Mouse (Mus musculus): Measurements from ENCODE around the gene Clip4. TPM values are rescaled to one million over a fixed set of nuclear protein-coding genes. Genes with fewer than 3 reads are reported as not detected.
"Not testable (repeated sequence)": the region's sequence is repeated elsewhere in the genome, so short reads cannot be mapped to it uniquely, and the experiment has no call there.

Clip4 gene
- 35.4 and 37.7 TPM in 2 replicates for polyA plus RNA-seq (2015; fragmentation: Nextera tagmentation; extraction: Ambion mirVana)

- H3K9me3 ChIP-seq (replicated peaks); H3K36me3 ChIP-seq; H3K9ac ChIP-seq; H3K27ac ChIP-seq; H3K4me2 ChIP-seq; H3K4me3 ChIP-seq; H3K27me3 ChIP-seq; ATAC-seq (replicated peaks; ENCODE audit: insufficient number of reproducible peaks, insufficient read depth, low FRiP score, low read depth); H3K4me1 ChIP-seq (replicated peaks): not testable (repeated sequence)
- WGBS = 73% methylated on average over 1 of the region's 1 CpGs
These were observed at the start of gene Clip4 for GRCm38 (mm10) chr17:71768173-71768572. Clip4 (plus strand) TSS chr17:71768473.

- peak overlapping the region; percentile 94 for H3K27ac ChIP-seq
These were observed 47.8 kb upstream of the Clip4 start for GRCm38 (mm10) chr17:71720434-71720833.

GRCm38 (mm10) chr17:71721019-71721418, 47.3 kb upstream of the Clip4 start:
- Histone ChIP-seq H3K36me3 (no peaks in the 10 kb centered on the region), H3K9me3 (replicated peaks) (no peaks in the 10 kb centered on the region), H3K27me3 (no peaks in the 10 kb centered on the region), H3K27ac (peak overlapping the region; percentile 94), H3K4me3 (no peak overlapping the region), H3K4me2 (no peak overlapping the region), H3K9ac (no peak overlapping the region), H3K4me1 (replicated peaks) (peaks cover 20% of the 10 kb centered on the region)
- WGBS = 28% methylated on average over 3 of the region's 3 CpGs
- peak; percentile 88 for ATAC-seq (replicated peaks; ENCODE audit: insufficient number of reproducible peaks, insufficient read depth, low FRiP score, low read depth)

More at GRCm38 (mm10) chr17:71720434-71720833, 47.8 kb upstream of the Clip4 start:
- Histone ChIP-seq H3K36me3 (no peaks in the 10 kb centered on the region), H3K27me3 (no peaks in the 10 kb centered on the region), H3K4me3 (no peak overlapping the region), H3K9ac (no peak overlapping the region), H3K9me3 (replicated peaks) (no peaks in the 10 kb centered on the region), H3K4me1 (replicated peaks) (peaks cover 20% of the 10 kb centered on the region), H3K4me2 (no peak overlapping the region)
- no peak for ATAC-seq (replicated peaks; ENCODE audit: insufficient number of reproducible peaks, insufficient read depth, low FRiP score, low read depth)

DNA sequence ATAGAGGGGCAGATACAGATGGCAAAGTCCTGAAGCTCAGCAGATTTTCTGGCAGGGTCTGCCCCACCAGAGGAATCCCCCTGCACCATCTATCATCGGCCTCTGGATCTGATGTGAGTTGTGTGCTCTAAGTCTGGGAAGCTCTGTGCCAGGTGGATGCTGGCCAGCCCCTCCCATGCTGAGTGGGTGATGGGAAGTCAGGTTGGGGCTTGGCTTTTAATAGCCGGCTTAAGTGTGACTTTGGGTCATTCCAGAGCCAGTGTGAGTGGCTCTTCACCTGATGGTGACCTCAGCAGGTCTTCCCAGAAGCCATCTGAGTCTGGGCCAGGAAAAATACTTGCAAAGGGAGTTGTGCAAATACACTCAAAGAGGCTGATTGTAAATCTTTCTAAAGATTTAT, 37.6 kb upstream of the Clip4 start:
- H3K36me3 ChIP-seq = no peaks in the 10 kb centered on the region
- H3K9ac ChIP-seq = no peak overlapping the region
- 37% methylated on average over 2 of the region's 2 CpGs for WGBS
- 0 out of 2 replicates have a peak, but pooled peaks have one; percentile 8 for ATAC-seq (replicated peaks; ENCODE audit: insufficient number of reproducible peaks, insufficient read depth, low FRiP score, low read depth)
- no peaks in the 10 kb centered on the region for H3K27me3 ChIP-seq
- H3K4me3 ChIP-seq = no peak overlapping the region
- peaks cover 9% of the 10 kb centered on the region for H3K4me1 ChIP-seq (replicated peaks)
- H3K27ac ChIP-seq = no peak overlapping the region
- H3K4me2 ChIP-seq = no peak overlapping the region
- no peaks in the 10 kb centered on the region for H3K9me3 ChIP-seq (replicated peaks)

- Histone ChIP-seq H3K27ac (no peak overlapping the region), H3K9ac (no peak overlapping the region), H3K4me1 (replicated peaks) (peaks cover 8% of the 10 kb centered on the region), H3K9me3 (replicated peaks) (no peaks in the 10 kb centered on the region), H3K4me3 (no peak overlapping the region), H3K27me3 (no peaks in the 10 kb centered on the region), H3K4me2 (no peak overlapping the region), H3K36me3 (no peaks in the 10 kb centered on the region)
- ATAC-seq (replicated peaks; ENCODE audit: insufficient number of reproducible peaks, insufficient read depth, low FRiP score, low read depth) = no peak
- WGBS = 51% methylated on average over 3 of the region's 3 CpGs
These were observed 31.8 kb upstream of the Clip4 start for GRCm38 (mm10) chr17:71736442-71736841.

GRCm38 (mm10) chr17:71742156-71742555, 26.1 kb upstream of the Clip4 start:
- Histone ChIP-seq H3K36me3 (no peaks in the 10 kb centered on the region), H3K4me3 (no peak overlapping the region), H3K4me2 (no peak overlapping the region), H3K9me3 (replicated peaks) (no peaks in the 10 kb centered on the region), H3K9ac (no peak overlapping the region), H3K4me1 (replicated peaks) (peaks cover 6% of the 10 kb centered on the region; the same call in 1 of the 2 replicates), H3K27me3 (no peaks in the 10 kb centered on the region), H3K27ac (no peak overlapping the region)
- ATAC-seq (replicated peaks; ENCODE audit: insufficient number of reproducible peaks, insufficient read depth, low FRiP score, low read depth) = no peak
- WGBS = 79% methylated on average over 3 of the region's 3 CpGs

GRCm38 (mm10) chr17:71742935-71743334, 25.3 kb upstream of the Clip4 start:
- Histone ChIP-seq H3K9ac (no peak overlapping the region), H3K4me3 (no peak overlapping the region), H3K27me3 (no peaks in the 10 kb centered on the region), H3K36me3 (no peaks in the 10 kb centered on the region), H3K9me3 (replicated peaks) (no peaks in the 10 kb centered on the region), H3K27ac (no peak overlapping the region), H3K4me1 (replicated peaks) (peaks cover 6% of the 10 kb centered on the region; the same call in 1 of the 2 replicates), H3K4me2 (no peak overlapping the region)
- ATAC-seq (replicated peaks; ENCODE audit: insufficient number of reproducible peaks, insufficient read depth, low FRiP score, low read depth) = no peak
- 31% methylated on average over 5 of the region's 5 CpGs for WGBS

DNA sequence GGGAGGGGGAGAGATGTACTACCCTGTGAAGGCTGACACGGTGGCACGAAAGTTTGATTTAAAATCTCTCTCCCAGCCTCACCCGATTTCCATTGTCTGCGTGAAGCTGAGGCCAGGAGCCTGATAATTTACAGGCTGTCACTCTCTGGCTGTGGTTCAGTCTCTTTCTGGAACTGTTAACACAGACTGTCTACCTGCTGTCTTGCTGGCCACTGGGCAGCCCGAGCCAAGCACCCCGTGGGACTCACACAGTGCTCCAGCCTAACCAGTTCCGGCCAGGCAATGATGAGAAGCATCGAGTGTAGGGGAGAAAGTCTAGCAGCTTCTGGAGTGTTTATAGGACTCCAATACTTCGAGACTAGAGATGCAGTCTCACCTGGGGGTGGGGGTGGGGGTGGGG, 22.2 kb upstream of the Clip4 start:
- Histone ChIP-seq H3K9ac (no peak overlapping the region), H3K36me3 (no peaks in the 10 kb centered on the region), H3K4me1 (replicated peaks) (peaks cover 8% of the 10 kb centered on the region; the same call in 1 of the 2 replicates), H3K27ac (no peak overlapping the region), H3K27me3 (no peaks in the 10 kb centered on the region), H3K4me3 (no peak overlapping the region), H3K9me3 (replicated peaks) (no peaks in the 10 kb centered on the region), H3K4me2 (no peak overlapping the region)
- ATAC-seq (replicated peaks; ENCODE audit: insufficient number of reproducible peaks, insufficient read depth, low FRiP score, low read depth) = no peak
- 80% methylated on average over 9 of the region's 9 CpGs for WGBS

GRCm38 (mm10) chr17:71747561-71747960, 20.7 kb upstream of the Clip4 start:
- H3K9ac ChIP-seq = no peak overlapping the region
- ATAC-seq (replicated peaks; ENCODE audit: insufficient number of reproducible peaks, insufficient read depth, low FRiP score, low read depth) = no peak
- H3K9me3 ChIP-seq (replicated peaks) = no peaks in the 10 kb centered on the region
- no peak overlapping the region for H3K4me3 ChIP-seq
- peaks cover 8% of the 10 kb centered on the region; the same call in 1 of the 2 replicates for H3K4me1 ChIP-seq (replicated peaks)
- H3K36me3 ChIP-seq = no peaks in the 10 kb centered on the region
- no peak overlapping the region for H3K27ac ChIP-seq
- no peaks in the 10 kb centered on the region for H3K27me3 ChIP-seq
- WGBS = 71% methylated on average over 8 of the region's 8 CpGs
- no peak overlapping the region for H3K4me2 ChIP-seq

DNA sequence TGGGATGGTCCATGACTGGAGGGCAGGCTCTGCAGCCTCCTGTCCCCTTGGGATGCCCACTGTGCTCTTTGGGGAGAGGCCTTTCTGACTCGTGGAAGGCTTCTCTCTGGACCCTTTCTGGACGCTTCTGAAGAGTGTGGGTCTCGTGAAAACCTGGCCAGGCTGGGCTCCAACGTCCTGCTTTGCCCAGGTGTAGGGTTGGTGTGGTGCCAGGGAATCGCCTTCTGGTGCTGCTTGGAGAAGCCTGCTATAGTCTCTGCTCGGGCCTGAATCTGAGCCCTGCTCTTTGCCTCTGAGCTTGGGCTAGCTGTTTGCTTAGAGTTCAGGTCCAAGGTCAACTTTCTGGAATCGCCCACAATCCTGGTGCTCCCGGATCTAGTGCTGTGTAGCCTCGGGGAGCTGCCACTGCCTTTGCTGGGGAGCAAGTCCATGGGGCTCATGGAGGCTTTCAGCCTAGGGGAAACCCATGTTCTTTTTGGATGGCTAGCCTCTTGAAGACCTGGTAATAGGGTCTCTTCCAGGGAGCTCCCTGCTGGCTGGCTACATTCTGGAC, 18.6 kb upstream of the Clip4 start:
- H3K9ac ChIP-seq = no peak overlapping the region
- no peak overlapping the region for H3K27ac ChIP-seq
- no peaks in the 10 kb centered on the region for H3K36me3 ChIP-seq
- no peak for ATAC-seq (replicated peaks; ENCODE audit: insufficient number of reproducible peaks, insufficient read depth, low FRiP score, low read depth)
- WGBS = 79% methylated on average over 9 of the region's 9 CpGs
- H3K4me2 ChIP-seq = no peak overlapping the region
- H3K27me3 ChIP-seq = no peaks in the 10 kb centered on the region
- no peak overlapping the region for H3K4me3 ChIP-seq
- H3K4me1 ChIP-seq (replicated peaks) = peaks cover 2% of the 10 kb centered on the region; the same call in 1 of the 2 replicates
- H3K9me3 ChIP-seq (replicated peaks) = no peaks in the 10 kb centered on the region

DNA sequence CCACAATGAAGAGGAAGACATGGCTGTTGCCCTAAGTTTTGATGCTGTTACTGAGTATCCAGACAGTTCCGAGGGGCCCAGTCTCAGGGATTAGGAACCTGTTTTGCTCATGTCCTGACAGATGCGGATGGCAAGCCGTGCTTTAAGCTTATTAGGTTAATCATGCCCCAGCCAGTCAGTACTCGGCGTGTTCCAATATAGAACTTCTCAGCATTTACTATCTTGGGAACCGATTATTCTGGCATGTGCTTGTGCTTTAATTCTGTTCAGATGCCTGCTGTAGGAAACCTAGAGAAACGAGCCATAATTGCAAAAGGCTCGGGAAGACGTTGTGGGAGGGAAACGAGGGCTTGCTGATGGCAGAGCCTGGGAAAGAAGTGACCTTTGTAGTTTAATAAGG, 15.4 kb upstream of the Clip4 start, which contains the start of gene Pcare:
TSS of gene Pcare (minus strand) at position 64 of the 400 bp plus-strand sequence.
- peaks cover 2% of the 10 kb centered on the region; the same call in 1 of the 2 replicates for H3K4me1 ChIP-seq (replicated peaks)
- H3K27me3 ChIP-seq = no peaks in the 10 kb centered on the region
- H3K4me3 ChIP-seq = no peak within 1 kb of the TSS
- H3K36me3 ChIP-seq = no peaks in the 10 kb centered on the region
- WGBS = 62% methylated on average over 10 of the region's 10 CpGs
- no peak within 1 kb of the TSS for H3K9ac ChIP-seq
- H3K27ac ChIP-seq = no peak within 1 kb of the TSS
- ATAC-seq (replicated peaks; ENCODE audit: insufficient number of reproducible peaks, insufficient read depth, low FRiP score, low read depth) = no peak
- no peaks in the 10 kb centered on the region for H3K9me3 ChIP-seq (replicated peaks)
- no peak within 1 kb of the TSS for H3K4me2 ChIP-seq

GRCm38 (mm10) chr17:71760536-71760935, 7.7 kb upstream of the Clip4 start:
- no peak overlapping the region for H3K27ac ChIP-seq
- 75% methylated on average over 7 of the region's 7 CpGs for WGBS

More at GRCm38 (mm10) chr17:71760536-71760935, 7.7 kb upstream of the Clip4 start:
- H3K36me3 ChIP-seq = no peaks in the 10 kb centered on the region
- H3K4me1 ChIP-seq (replicated peaks) = no peaks in the 10 kb centered on the region
- no peaks in the 10 kb centered on the region for H3K9me3 ChIP-seq (replicated peaks)
- no peaks in the 10 kb centered on the region for H3K27me3 ChIP-seq
- no peak overlapping the region for H3K4me3 ChIP-seq
- H3K4me2 ChIP-seq = no peak overlapping the region
- no peak for ATAC-seq (replicated peaks; ENCODE audit: insufficient number of reproducible peaks, insufficient read depth, low FRiP score, low read depth)
- no peak overlapping the region for H3K9ac ChIP-seq
